Mouse (Mus musculus) neural tube, embryonic 12.5 days (tissue): Measurements from ENCODE around the gene Wdr41. TPM values are rescaled to one million over a fixed set of nuclear protein-coding genes. Genes with fewer than 3 reads are reported as not detected.

ENCODE experiments used
- ATAC-seq: fragments of 200-750 bp; cut with Nextera tagmentation; 2 replicates; pipeline ENCODE4 v1.8.0; 2017; ENCODE audit warnings: low read depth, mild to moderate bottlenecking, moderate TSS enrichment, moderate library complexity; ENCODE audit not compliant: low FRiP score
- H3K27ac ChIP-seq: fragments of 300-500 bp; sonication (generic); 2 replicates; pipeline ENCODE4 v1.5.1; 2016
- H3K27me3 ChIP-seq: fragments of 300-500 bp; sonication (generic); replicated peaks from 2 replicates; pipeline ENCODE4 v1.6.1; 2016; ENCODE audit warnings: mild to moderate bottlenecking
- H3K36me3 ChIP-seq: fragments of 300-500 bp; sonication (generic); 2 replicates; pipeline ENCODE4 v1.6.1; 2016; ENCODE audit warnings: mild to moderate bottlenecking
- H3K4me1 ChIP-seq: fragments of 300-500 bp; sonication (generic); 2 replicates; pipeline ENCODE4 v1.6.1; 2016
- H3K4me2 ChIP-seq: fragments of 300-500 bp; sonication (generic); replicated peaks from 2 replicates; pipeline ENCODE4 v1.6.1; 2016; ENCODE audit warnings: mild to moderate bottlenecking
- H3K4me3 ChIP-seq: fragments of 300-500 bp; sonication (generic); 2 replicates; pipeline ENCODE4 v1.5.1; 2016
- H3K9ac ChIP-seq: fragments of 300-500 bp; sonication (generic); 2 replicates; pipeline ENCODE4 v1.6.1; 2016; ENCODE audit warnings: mild to moderate bottlenecking
- H3K9me3 ChIP-seq: fragments of 300-500 bp; sonication (generic); 2 replicates; pipeline ENCODE4 v1.6.1; 2016; ENCODE audit warnings: mild to moderate bottlenecking
- WGBS: fragments of 180-500 bp; shearing (Covaris S2); methylation state at CpG from one replicate; pipeline ENCODE4 v1.1.7; 2016; 5-methylcytosine and 5-hydroxymethylcytosine counted together
- polyA plus RNA-seq: library from polyadenylated mRNA; unstranded; fragments of >200 nt; fragmentation: Nextera tagmentation; extraction: Ambion mirVana; gene quantifications from 2 replicates; pipeline ENCODE4 v1.2.1, GENCODE M21; 2016

Wdr41 gene
- polyA plus RNA-seq, 1 experiment from 2014 or later = 24.5 TPM

DNA sequence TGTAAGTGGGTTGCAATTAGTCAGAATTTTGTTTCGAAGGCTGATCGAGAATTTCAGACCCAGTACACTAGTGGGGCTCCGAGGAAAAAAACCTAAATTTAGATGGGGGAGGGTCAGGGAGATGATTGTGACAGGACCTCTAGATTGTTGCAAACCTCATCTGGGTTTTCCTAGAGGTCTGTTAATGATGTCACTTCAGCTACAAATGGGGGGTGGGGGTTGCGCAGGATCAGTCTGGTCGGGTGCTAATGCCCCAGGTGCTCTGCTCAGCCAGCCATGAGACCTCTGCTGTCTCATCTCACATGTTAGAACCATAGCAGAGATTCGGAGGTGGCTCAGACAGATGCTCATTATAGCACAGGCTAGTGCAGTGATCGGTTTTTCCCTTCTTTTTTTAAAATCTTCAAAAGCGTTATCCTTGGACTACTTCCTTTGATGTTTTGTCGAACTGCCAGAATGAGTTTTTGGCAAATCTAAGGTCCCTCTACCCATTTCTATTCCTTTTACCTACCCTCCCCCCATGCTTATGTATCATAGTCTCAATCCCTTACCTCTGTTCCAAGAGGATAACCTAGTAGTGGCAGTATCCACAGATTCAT lies 64.1 kb downstream of the Wdr41 start:
- H3K9ac ChIP-seq = no peak overlapping the region
- no peaks in the 10 kb centered on the region for H3K27me3 ChIP-seq
- WGBS = 85% methylated on average over 9 of the region's 9 CpGs
- H3K4me1 ChIP-seq = no peaks in the 10 kb centered on the region
- H3K27ac ChIP-seq = no peak overlapping the region
- H3K4me3 ChIP-seq = no peak overlapping the region
- no peak overlapping the region for H3K4me2 ChIP-seq
- no peaks in the 10 kb centered on the region for H3K36me3 ChIP-seq
- ATAC-seq = no peak
- H3K9me3 ChIP-seq = no peaks in the 10 kb centered on the region

DNA sequence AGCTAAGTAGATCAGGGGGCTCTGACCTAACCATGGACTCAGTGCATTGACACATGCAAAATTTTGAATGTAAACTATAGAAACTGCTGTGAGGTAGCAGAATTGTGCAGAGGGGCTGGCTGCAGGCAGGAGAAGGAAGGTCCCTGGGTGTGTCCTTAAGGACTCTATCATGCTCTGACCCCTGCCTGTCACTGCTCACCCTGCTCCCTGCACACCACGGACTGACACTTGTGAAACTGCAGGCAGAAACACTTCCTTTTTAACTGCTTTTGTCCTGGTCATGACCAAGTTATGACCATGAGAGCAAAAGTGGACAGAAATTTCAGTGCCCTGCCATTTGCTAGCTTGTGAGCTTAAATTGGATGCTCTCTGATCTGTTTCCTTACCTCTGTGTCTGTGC lies 68.0 kb downstream of the Wdr41 start:
- no peak for ATAC-seq
- no peaks in the 10 kb centered on the region for H3K36me3 ChIP-seq
- 57% methylated on average over 1 of the region's 1 CpGs for WGBS

DNA sequence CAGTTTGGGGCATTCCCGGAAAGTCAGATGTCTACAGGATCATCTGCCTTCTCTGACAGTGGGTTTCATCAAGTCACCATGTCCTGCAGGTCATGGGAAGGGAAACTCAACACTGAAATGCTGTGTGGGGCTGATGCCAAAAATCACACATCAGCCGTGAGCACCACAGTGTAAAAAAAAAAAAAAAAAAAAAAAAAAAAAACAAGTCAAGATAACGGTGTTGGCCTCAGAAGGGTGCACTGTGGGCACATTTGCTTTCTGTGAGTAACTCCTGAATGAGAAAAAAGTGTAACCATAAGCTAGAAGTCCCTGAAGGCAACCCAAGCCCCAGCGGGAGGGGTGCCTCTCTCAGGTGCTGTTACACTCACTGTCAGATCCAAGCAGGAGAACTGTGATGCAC lies 74.3 kb downstream of the Wdr41 start:
- Histone ChIP-seq H3K9me3 (no peaks in the 10 kb centered on the region), H3K27ac (no peak overlapping the region), H3K27me3 (no peaks in the 10 kb centered on the region), H3K4me2 (no peak overlapping the region), H3K9ac (no peak overlapping the region), H3K4me3 (no peak overlapping the region), H3K36me3 (no peaks in the 10 kb centered on the region), H3K4me1 (no peaks in the 10 kb centered on the region)
- 86% methylated on average over 4 of the region's 4 CpGs for WGBS
- no peak for ATAC-seq

More for the DNA sequence above, 68.0 kb downstream of the Wdr41 start:
- Histone ChIP-seq H3K9me3 (no peaks in the 10 kb centered on the region), H3K27me3 (no peaks in the 10 kb centered on the region), H3K9ac (no peak overlapping the region), H3K4me1 (no peaks in the 10 kb centered on the region), H3K4me3 (no peak overlapping the region), H3K27ac (no peak overlapping the region), H3K4me2 (no peak overlapping the region)

DNA sequence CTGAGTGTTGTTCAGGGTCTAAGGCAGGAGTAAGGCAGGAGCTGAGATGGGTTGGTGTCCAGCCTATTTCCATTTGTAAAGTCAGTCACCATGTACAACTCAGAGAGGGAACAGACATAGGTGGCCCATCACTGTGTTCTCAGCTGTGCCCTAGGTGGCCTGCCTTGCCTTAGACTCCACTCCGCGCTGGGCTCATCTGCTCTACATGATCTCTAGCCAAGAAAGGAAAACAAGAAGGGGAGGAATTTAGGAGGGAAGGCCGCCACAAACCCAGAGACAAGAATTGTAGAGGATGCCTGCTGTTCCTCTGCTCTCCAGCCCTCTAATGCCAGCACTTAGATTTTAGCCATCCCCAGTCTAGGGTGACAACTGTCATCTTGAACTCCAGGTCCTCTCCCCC lies 76.3 kb downstream of the Wdr41 start:
- no peak overlapping the region for H3K9ac ChIP-seq
- 91% methylated on average over 3 of the region's 3 CpGs for WGBS

DNA sequence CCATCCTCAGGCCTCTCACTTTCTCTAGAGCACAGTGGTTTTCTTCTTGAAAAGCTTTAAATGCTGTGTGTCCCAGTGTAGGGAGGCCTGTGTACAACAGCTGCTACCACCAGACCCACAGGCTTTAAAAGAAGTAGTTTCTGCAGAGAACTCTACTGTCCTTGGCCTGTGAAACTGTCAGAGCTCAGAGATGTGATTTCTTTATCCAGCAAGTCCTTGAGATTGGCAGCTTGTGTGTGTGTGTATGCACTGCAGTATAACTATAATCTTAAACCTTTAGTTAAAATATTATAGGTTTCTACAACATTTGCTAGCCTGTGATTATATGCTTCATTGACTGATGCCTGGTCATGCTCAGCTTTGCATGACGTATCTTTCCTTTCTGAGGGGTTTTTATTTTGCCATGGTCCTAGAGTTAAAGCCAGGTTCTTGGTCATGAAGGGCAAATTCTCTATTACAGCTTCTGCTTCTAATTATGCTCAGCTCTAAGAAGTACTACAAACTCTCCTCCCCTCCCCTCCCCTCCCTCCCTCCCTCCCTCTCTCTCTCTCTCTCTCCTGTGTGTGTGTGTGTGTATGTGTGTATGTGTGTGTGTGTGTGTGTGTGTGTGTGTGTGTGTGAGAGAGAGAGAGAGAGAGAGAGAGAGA lies 79.7 kb downstream of the Wdr41 start:
- WGBS = 87% methylated on average over 1 of the region's 1 CpGs
- Histone ChIP-seq H3K4me1 (no peaks in the 10 kb centered on the region), H3K27ac (no peak overlapping the region), H3K4me3 (no peak overlapping the region), H3K36me3 (no peaks in the 10 kb centered on the region), H3K27me3 (no peaks in the 10 kb centered on the region), H3K4me2 (no peak overlapping the region), H3K9ac (no peak overlapping the region), H3K9me3 (no peaks in the 10 kb centered on the region)
- no peak for ATAC-seq

More for the DNA sequence above, 76.3 kb downstream of the Wdr41 start:
- Histone ChIP-seq H3K4me1 (no peaks in the 10 kb centered on the region), H3K4me2 (no peak overlapping the region), H3K4me3 (no peak overlapping the region), H3K36me3 (no peaks in the 10 kb centered on the region), H3K9me3 (no peaks in the 10 kb centered on the region), H3K27me3 (no peaks in the 10 kb centered on the region), H3K27ac (no peak overlapping the region)
- ATAC-seq = no peak

DNA sequence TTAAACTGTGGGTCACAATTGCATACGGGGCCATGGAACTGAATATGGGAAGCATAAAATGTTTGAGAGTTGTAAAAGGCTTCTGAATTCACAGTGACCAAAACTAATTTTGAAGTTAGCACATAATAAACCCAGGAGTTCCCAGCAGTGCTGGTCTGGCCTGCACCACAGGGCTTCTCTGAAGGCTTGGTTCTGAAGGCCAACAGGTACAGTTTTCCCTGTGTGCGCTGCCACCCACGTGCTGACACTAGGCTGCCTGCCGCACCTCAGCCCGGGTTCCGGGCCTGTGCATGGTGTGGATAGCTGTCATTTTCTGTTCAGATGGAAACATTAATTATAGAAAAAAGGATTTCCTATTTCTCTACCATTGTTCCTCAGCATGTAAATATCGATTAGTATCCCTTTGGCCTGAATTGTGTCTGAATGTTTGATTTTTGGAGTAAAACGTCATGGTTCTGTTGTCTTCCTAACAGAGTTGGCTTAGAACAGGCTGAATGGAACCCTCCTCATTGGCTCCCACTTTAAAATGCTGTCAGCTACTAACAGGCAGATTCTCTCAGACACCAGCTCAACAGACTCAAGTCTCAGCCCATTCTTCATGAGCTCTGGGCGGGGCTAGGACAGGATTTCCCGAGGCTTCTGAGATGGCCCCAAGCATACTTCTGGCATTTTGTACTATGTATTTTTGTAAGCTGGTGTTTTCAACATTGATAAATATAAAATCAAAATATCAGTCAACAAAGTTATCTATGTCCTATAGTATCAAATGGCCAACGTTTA lies 80.5 kb downstream of the Wdr41 start:
- no peak overlapping the region for H3K27ac ChIP-seq
- no peaks in the 10 kb centered on the region for H3K9me3 ChIP-seq
- no peaks in the 10 kb centered on the region for H3K36me3 ChIP-seq
- WGBS = 83% methylated on average over 11 of the region's 11 CpGs
- no peak overlapping the region for H3K4me2 ChIP-seq
- H3K4me3 ChIP-seq = no peak overlapping the region
- H3K27me3 ChIP-seq = no peaks in the 10 kb centered on the region
- H3K9ac ChIP-seq = no peak overlapping the region
- ATAC-seq = no peak
- H3K4me1 ChIP-seq = no peaks in the 10 kb centered on the region

DNA sequence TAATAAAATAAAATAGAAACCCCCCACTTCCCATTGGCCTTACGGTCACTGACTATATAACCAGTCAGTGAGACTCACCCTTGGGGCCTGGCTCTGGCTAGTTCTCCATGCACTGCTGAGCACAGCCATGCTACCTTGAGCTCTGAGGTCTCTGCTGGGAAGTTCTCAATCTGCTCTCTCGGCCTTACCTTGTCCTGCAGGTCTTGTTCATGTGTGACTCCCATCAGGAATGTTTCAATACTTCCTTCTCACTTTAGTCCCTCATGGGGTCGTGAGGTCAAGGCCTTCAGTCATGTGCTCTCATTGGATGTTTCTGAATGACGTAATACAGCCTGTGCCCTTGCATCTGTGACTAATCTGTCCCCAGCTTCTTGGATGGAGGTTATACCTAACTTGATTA lies 82.7 kb downstream of the Wdr41 start:
- Histone ChIP-seq H3K36me3 (no peaks in the 10 kb centered on the region), H3K4me3 (no peak overlapping the region), H3K9me3 (no peaks in the 10 kb centered on the region), H3K9ac (no peak overlapping the region), H3K4me2 (no peak overlapping the region), H3K4me1 (no peaks in the 10 kb centered on the region), H3K27ac (no peak overlapping the region), H3K27me3 (no peaks in the 10 kb centered on the region)
- WGBS = 89% methylated on average over 4 of the region's 4 CpGs
- no peak for ATAC-seq

DNA sequence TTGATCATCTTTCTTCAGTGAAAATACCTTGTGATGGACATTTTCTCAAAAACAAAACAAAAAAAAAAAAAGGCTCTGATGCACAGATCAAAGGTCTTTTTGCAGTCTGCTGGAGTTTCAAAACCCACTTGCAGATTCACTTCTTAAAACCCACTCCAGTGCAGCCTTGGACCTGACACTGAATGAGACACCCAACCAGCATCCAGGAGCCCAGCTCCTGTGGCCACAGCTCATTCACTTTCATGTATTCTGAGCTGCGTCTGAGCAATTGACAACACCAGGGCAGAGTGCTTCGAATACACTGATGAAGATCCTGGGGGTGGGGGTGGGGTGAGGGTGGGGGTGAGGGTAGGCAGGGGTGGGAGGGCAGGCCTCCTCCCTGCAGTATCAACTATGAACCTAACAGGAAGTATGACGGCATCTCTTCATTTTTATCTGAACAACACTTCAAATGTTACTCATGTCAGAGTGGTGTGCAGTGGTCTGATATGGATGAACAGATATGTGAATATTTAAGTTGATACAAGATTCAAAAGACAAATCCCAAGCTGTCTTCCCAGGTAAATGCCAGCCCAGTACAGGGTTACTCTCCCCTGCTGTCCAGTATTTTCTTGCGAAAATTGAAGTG lies 87.4 kb downstream of the Wdr41 start:
- no peak overlapping the region for H3K4me3 ChIP-seq
- no peaks in the 10 kb centered on the region for H3K36me3 ChIP-seq
- WGBS = 73% methylated on average over 4 of the region's 4 CpGs
- no peak overlapping the region for H3K4me2 ChIP-seq
- no peak overlapping the region for H3K27ac ChIP-seq
- no peaks in the 10 kb centered on the region for H3K27me3 ChIP-seq
- no peak for ATAC-seq
- H3K9ac ChIP-seq = no peak overlapping the region
- no peaks in the 10 kb centered on the region for H3K4me1 ChIP-seq
- no peaks in the 10 kb centered on the region for H3K9me3 ChIP-seq

DNA sequence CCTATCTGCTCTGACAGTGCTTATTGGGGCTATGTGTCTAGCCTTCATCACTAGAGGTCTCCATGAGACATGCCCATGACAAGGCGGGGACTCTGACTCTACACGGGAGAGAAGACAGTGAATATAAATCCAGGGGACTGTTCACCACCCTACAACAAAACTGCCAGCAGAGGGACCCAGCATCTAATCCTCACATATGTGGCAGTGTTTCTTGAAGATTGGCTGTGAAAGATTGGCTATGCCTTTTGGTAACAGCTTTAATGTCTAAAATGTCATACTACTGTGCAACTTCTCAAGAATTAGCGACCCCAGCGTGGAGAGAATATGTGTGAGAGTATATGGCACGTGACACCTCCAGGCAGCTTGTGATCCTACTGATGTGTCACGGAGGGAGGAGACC lies 91.7 kb downstream of the Wdr41 start:
- no peak for ATAC-seq
- no peak overlapping the region for H3K27ac ChIP-seq
- no peak overlapping the region for H3K9ac ChIP-seq
- H3K9me3 ChIP-seq = no peaks in the 10 kb centered on the region
- no peak overlapping the region for H3K4me3 ChIP-seq
- no peaks in the 10 kb centered on the region for H3K27me3 ChIP-seq
- 70% methylated on average over 6 of the region's 6 CpGs for WGBS
- no peak overlapping the region for H3K4me2 ChIP-seq
- H3K36me3 ChIP-seq = no peaks in the 10 kb centered on the region
- no peaks in the 10 kb centered on the region for H3K4me1 ChIP-seq

DNA sequence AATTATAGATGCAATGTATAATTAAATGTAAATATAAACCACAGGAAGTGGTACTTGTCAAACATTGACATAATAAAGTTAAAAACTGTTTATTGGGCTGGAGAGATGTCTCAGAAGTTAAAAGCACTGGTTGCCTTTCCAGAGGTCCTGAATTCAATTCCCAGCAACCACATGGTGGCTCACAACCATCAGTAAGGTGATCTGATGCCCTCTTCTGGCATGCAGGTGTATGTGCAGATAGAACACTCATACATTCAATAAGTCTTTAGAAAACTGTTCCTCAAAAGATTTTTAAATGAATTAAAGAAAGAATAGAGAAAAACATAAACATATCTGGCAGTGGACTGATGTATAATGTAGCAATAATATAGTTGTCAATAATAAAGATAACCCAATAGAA lies 94.1 kb downstream of the Wdr41 start:
- H3K4me1 ChIP-seq = no peaks in the 10 kb centered on the region
- H3K4me2 ChIP-seq = no peak overlapping the region
- no peaks in the 10 kb centered on the region for H3K9me3 ChIP-seq
- no peaks in the 10 kb centered on the region for H3K27me3 ChIP-seq
- ATAC-seq = no peak
- no peaks in the 10 kb centered on the region for H3K36me3 ChIP-seq
- H3K27ac ChIP-seq = no peak overlapping the region
- H3K9ac ChIP-seq = no peak overlapping the region
- no peak overlapping the region for H3K4me3 ChIP-seq
